1 mouse cellular context compared by ENCODE assay signal in genomic region chrX:108834090-108834774, GRCm38 (mm10).
TF ChIP-seq lines count a peak whose summit lies in the region.

Brwd3 (minus strand) TSS chrX:108834372.

TF ChIP-seq in MEL, 35 proteins besides CTCF, POLR2A, EP300 and RAD21 (continued from another document):
- TF ChIP-seq KAT2A (conservative IDR thresholded peaks at IDR 0.05; ENCODE audit: low read depth, low read length) (peak; percentile 59; the same call in 1 of the 2 replicates), TAL1 (IDR thresholded peaks at IDR 0.05; ENCODE audit: low read length) (no peak), MAZ (IDR thresholded peaks at IDR 0.05; ENCODE audit: low read depth, low read length) (no peak; the same call in 1 of the 2 replicates), MXI1 (IDR thresholded peaks at IDR 0.05; ENCODE audit: low read depth, low read length) (peak; percentile 84), TBP (IDR thresholded peaks at IDR 0.05; ENCODE audit: low read depth, low read length) (peak; percentile 92), GABPA (IDR thresholded peaks at IDR 0.05; ENCODE audit: low read depth, low read length) (no peak; the same call in 1 of the 2 replicates), MYB (IDR thresholded peaks at IDR 0.05; ENCODE audit: low read depth, low read length) (no peak), NELFE (IDR thresholded peaks at IDR 0.05; ENCODE audit: low read depth, low read length) (peak; percentile 93)
TF ChIP-seq in MEL: peak in this region for 20.
